Mouse (Mus musculus) left cerebral cortex, postnatal 4 days (tissue): ENCODE data around the gene Sgsm3. TPM values are rescaled to one million over a fixed set of nuclear protein-coding genes. Genes with fewer than 3 reads are reported as not detected.

Experiments
- DNase-seq: peaks from one replicate; pipeline ENCODE4 v3.0.0-alpha.2; 2022
- intact Hi-C: fragments of 180-260 bp; cut with DNase I; formaldehyde crosslinking; loops from one replicate; pipeline ENCODE4 v1.15.1; 2025
- total RNA-seq, 2 experiments: library from RNA; stranded (reverse); gene quantifications; 2 replicates each; pipeline ENCODE4 v1.2.3; 2021

Gene Sgsm3
- total RNA-seq, 2 experiments from 2014 or later = 81.3 to 93.4 TPM

GRCm38 (mm10) chr15:80975666-80976065 is 1.9 kb upstream of the Sgsm3 start:
- DNase-seq = no peak
- intact Hi-C loops = no loop called here

GRCm38 (mm10) chr15:80979611-80980010 is 2.0 kb downstream of the Sgsm3 start:
- DNase-seq = no peak
- intact Hi-C loops = no loop called here

DNA sequence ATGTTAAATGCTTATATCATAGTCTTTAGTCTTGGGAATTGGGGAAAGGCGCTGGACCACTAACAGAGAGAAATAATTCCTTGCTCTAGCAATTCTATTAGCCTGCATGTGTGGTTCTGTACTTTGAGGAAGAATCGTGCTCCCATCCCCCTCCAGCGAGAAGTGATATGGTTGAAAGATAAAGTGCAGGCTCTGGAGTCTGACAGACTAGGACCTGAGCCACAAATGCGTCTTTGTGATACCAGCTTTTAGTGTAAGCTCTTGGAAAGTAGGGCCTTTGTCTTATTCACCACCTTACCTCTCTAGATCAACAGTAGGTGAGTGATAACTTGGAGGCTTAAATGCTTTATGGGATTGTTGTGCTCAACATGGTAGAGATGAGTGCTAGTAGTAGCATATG is 3.6 kb downstream of the Sgsm3 start:
- intact Hi-C loops = no loop called here
- no peak for DNase-seq

DNA sequence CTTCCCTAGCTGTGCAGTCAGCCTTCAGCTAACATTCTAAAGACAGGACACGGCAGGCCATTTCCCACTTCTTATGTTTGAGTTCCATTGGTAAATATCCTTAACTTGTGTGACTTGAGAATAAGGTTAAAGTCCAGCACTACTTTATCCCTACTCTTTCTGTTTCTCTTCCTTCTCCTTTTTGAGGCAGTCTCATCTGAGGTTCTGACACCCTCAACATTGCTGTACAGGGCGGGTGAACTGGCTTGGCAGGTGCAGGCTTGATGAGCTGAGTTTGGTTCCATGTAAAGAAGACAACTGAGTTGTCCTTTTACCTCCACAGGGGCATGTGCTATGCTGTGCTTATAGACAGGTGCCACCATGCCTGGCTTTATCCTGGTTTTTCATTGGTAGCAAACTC is 5.7 kb downstream of the Sgsm3 start:
- no peak for DNase-seq
- intact Hi-C loops = no loop called here

- no peak for DNase-seq
- intact Hi-C loops = no loop called here
Measured at GRCm38 (mm10) chr15:80988331-80988730, 10.8 kb downstream of the Sgsm3 start.

DNA sequence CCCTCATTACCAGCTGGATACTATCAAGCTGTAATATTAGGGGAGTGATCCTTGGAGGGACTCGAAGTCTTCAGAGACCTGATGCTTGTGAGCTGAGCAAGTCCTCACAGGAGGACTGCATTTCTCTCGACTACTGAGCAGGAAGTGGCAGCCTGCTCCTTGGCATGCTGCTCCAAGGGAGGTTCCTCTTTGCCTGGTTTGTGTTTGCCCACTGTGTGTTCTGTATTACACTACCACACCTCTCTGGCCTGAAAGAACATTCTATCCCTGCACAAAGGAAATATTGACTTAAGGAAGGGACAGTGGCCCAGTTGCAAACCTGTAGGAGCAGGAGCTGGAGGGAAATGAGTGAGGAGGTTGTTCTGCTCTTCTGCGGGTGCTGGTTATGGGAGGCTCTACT is 12.1 kb downstream of the Sgsm3 start:
- DNase-seq = no peak
- intact Hi-C loops = no loop called here

DNA sequence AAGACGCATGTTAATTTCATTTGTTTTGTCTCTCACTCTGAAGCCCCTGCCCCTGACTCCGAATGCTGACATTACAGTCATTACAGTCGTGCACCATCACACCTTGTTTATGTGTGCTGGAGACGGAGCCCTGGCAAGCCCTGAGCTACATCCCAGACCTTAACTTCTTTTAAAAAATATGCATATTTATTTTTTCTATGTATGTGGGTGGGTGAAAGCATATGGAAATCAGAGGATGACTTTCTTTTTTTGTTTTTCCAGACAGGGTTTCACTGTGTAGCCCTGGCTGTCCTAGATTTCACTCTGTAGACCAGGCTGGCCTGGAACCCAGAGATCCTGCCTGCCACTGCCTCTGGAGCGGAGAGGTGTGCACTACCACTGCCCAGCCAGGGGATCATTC is 17.4 kb downstream of the Sgsm3 start:
- no peak for DNase-seq
- intact Hi-C loops = no loop called here

- intact Hi-C loops = no loop called here
- no peak for DNase-seq
Measured at GRCm38 (mm10) chr15:80996090-80996835, 18.7 kb downstream of the Sgsm3 start.

DNA sequence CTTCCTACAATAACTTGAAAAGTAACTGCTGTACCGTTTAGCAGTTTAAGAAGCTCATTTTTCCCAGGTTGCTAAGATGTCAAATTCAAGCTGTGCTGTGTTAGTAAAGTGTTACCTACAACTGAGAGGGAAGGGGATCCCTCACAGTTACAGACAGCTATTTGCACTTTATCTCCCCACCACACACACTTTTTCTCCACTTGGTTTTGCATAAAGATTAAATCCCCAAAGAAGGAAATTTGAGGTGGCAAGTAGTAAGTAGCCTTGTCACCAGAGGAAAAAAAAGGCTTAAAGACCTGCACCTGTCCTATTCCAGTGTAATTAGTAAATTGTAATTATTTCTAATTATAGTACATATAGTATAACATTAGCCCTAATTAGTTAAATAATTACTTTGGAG is 19.5 kb downstream of the Sgsm3 start:
- no peak for DNase-seq
- intact Hi-C loops = no loop called here

DNA sequence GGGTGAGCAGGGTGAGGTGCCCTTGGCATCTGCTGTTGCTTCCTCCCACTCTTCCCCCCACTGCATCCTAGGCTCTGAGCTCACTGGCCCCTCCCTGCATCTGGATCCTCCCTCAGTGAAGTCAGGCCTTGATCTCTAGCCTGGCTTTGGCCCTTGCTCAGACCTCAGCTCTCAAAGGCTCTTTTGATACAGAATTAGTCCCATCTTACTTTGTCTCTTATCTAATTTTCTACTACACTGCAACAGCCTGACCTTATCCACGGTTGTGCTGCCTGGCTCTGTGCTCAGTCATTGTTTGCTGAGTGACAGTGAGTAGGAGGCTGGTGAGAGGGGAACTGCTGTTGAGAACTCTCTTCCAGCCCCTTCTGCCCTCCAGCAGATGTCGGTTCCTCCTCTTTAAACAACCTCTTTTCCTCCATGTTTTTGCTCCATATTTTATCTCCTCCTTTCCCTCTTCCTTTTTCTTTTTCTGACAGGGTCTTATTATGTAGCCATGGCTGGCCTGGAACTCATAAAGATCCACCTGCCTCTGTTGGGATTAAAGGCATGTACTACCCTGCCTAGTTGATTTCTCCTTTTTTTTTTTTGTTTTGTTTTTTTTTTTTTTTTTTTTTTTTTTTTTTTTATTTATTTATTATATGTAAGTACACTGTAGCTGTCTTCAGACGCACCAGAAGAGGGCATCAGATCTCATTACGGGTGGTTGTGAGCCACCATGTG is 23.0 kb downstream of the Sgsm3 start:
- intact Hi-C loops = no loop called here
- no peak for DNase-seq

DNA sequence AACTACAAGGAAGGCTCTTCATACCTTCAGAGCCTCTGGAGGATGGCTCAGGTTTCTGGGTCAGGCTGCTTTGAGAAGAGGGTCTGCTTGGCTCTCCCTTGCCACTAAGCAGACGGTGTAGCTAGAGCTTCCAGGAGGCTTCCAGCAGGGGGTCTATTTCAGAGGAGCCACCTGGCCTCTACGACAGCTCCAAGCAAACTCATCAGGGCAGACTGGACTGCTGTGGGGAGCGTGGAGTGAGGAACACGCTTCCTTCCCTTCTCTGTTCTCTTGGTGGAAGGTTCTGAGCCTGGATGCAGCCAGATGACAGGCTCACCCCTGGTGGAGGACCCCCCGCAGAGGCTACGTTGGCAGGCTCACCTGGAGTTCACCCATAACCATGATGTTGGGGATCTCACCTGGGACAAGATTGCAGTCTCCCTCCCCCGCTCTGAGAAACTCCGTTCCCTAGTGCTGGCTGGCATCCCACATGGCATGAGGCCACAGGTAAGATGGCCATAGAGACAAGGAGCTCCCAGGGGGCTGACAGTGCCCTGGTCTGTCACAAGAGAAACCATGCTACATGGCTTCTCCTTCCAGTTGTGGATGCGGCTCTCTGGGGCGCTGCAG is 28.7 kb downstream of the Sgsm3 start:
- intact Hi-C loops = no loop called here
- DNase-seq = no peak

DNA sequence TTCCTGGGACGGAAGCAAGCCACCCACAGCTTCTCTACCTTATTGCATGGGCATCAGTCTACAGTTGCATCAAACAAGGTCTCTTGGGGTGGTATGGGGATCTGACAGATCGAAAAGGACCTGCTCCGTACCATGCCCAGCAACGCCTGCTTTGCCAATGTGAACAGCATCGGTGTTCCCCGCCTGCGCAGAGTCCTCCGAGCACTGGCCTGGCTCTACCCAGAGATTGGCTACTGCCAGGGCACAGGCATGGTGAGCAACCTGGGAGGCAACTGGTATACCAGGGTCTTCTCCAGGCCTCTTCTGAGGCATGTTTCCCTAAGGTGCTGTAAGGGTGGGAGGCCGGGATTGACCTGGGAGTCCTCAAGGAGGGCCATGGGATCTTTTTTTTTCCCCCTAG is 29.8 kb downstream of the Sgsm3 start:
- intact Hi-C loops = no loop called here
- no peak for DNase-seq

- intact Hi-C loops = no loop called here
- no peak for DNase-seq
Measured at GRCm38 (mm10) chr15:81007905-81008304, 30.3 kb downstream of the Sgsm3 start.

GRCm38 (mm10) chr15:81008689-81009123 is 31.1 kb downstream of the Sgsm3 start:
- no peak for DNase-seq
- intact Hi-C loops = no loop called here

- intact Hi-C loops = no loop called here
- peak; percentile 40 for DNase-seq
Measured at GRCm38 (mm10) chr15:81010114-81010513, 32.5 kb downstream of the Sgsm3 start.

DNA sequence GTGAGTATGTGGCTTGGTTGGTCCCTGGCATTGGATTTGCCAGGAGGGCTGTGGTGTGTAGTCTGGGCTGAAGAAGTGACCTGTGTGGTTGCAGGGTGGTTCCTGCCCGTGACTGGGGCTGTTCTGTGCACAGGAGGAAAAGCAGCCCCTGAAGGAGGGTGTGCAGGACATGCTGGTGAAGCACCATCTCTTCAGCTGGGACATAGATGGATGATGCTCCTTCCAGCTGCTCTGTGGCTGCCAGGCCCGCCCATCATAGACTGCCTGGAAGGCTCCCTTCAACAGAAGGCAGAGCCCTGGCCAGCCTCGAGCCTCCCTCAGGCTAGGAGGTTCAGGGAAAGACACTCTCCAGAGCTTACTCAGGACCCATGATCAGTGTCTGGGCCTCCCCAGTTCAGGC is 34.0 kb downstream of the Sgsm3 start:
- intact Hi-C loops = no loop called here
- no peak for DNase-seq

GRCm38 (mm10) chr15:81012359-81012758 is 34.8 kb downstream of the Sgsm3 start:
- intact Hi-C loops = no loop called here
- DNase-seq = no peak

- intact Hi-C loops = no loop called here
- DNase-seq = no peak
Measured at GRCm38 (mm10) chr15:81013186-81013585, 35.6 kb downstream of the Sgsm3 start.

DNA sequence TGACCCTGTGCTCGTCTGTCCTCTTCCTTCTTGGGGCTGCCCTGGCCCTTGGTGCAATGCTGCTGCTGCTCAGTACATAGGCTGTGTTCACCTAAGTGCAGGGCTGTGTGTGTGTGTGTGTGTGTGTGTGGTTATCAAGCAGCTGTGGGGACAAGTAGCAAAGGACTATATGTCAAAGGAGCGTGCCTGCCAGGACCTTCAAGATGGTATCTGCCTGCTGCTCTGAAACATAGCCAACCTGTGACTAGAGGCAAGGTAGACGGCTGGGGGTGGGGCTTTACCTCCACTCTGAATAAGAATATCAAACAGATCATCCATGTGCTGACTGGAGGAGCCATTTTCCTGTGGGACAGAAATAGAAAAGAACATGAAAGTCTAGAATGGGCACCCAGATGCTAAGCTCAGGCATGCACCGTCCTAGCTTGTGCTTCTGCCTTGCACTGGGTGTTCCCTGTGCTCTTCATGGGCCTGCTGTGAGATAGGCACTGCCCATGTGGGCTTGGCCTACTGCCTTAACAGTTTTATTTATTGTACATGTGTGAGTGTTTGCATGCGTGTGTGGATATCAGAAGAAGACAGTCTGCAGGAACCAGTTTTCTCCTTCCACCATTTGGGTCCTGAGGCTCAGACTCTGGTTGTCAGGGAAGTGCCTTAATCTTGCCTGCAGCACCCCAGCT is 37.6 kb downstream of the Sgsm3 start:
- intact Hi-C loops = no loop called here
- no peak for DNase-seq

DNA sequence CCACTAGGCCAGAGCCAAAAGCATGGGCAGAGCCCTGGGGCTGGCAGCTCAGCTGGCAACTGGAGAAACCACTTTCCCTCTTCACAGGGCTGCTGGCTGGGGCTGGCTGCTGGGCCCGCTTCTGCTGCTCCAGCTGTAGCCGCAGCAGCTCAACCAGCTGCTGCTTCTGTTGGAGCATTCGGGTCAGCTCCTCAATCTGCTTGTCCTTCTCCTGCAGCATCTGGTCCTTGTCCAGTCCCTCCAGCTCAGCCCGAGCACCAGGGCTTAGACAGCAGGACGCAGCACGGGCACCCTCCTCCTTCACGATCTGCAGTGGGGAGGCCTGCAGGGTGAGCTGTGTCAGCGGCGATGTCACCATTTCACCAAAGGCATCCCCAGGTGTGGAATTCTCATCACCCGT is 38.9 kb downstream of the Sgsm3 start:
- intact Hi-C loops = no loop called here
- no peak for DNase-seq

- DNase-seq = no peak
- intact Hi-C loops = no loop called here
Measured at GRCm38 (mm10) chr15:81017308-81017707, 39.7 kb downstream of the Sgsm3 start.
